Comparison of ENCODE assay signal across 14 mouse cellular contexts in the genomic region with DNA sequence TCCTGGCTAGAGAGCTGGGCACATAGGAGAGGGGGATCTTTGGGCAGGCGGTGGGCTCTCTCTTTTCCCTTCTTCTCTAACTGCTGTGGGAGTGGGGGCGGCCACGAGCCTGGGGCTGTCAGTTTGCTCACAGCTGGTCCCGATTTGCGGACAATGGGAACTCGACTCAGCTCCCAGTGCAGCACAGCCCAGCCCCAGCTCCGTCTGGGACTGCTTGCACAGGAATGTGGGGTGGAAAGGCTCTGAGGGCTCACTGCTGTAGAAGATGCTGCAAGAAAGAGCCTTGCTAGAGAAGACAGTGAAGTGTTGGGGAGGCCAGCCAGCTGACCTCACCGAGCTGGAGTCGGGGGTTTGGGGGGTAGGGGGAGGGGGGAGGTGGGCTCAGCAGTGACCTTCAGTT.
A peak's percentile ranks its signal among the peaks of the same experiment; 100 is the strongest.
DNase-seq lines count a peak whose midpoint lies in the region; ATAC-seq and TF ChIP-seq lines count a peak whose summit lies in the region.
"Had no signal": no experiment of that assay in that cellular context is flagged by ENCODE, and none has a peak within 500 bp of the region (broad histone marks: within the 10 kb centered on the region; RNA-seq: fewer than 3 reads in every experiment).

No protein-coding gene starts in this region.

- no peaks in the 10 kb centered on the region for H3K9me3 ChIP-seq in forebrain, embryonic 11.5 days (ENCODE audit: control insufficient read depth, low read length)
- H3K9me3 ChIP-seq in forebrain, embryonic 16.5 days (ENCODE audit: control insufficient read depth, low read length), result no peaks in the 10 kb centered on the region
- H3K9me3 ChIP-seq in lung, postnatal 0 days (ENCODE audit: low read length), result no peaks in the 10 kb centered on the region
- H3K9me3 ChIP-seq in embryonic facial prominence, embryonic 12.5 days, result no peaks in the 10 kb centered on the region
- no peaks in the 10 kb centered on the region for H3K9me3 ChIP-seq in limb, embryonic 11.5 days (ENCODE audit: control insufficient read depth, low read length)
- H3K9me3 ChIP-seq: limb, embryonic 13.5 days had no signal

- no peak overlapping the region for H3K27ac ChIP-seq in forebrain, embryonic 11.5 days (ENCODE audit: low read depth, low read length)
- H3K27ac ChIP-seq in forebrain, embryonic 16.5 days (ENCODE audit: low read length), result no peak overlapping the region; the same call in 1 of the 2 replicates
- H3K27ac ChIP-seq in lung, postnatal 0 days (ENCODE audit: low read length), result no peak overlapping the region
- peak overlapping the region; percentile 83 for H3K27ac ChIP-seq in embryonic facial prominence, embryonic 12.5 days
- peak overlapping the region; percentile 68; the same call in 1 of the 2 replicates for H3K27ac ChIP-seq in limb, embryonic 11.5 days (replicated peaks; ENCODE audit: low read depth, low read length)
- H3K27ac ChIP-seq: gastrocnemius, adult 2 months; limb, embryonic 13.5 days had no signal

- no peak overlapping the region for H3K4me3 ChIP-seq in forebrain, embryonic 11.5 days (ENCODE audit: low read depth, low read length)
- H3K4me3 ChIP-seq in forebrain, embryonic 16.5 days (replicated peaks; ENCODE audit: low read length), result no peak overlapping the region
- H3K4me3 ChIP-seq in lung, postnatal 0 days (ENCODE audit: low read depth, low read length), result no peak overlapping the region
- no peak overlapping the region for H3K4me3 ChIP-seq in embryonic facial prominence, embryonic 12.5 days
- H3K4me3 ChIP-seq in limb, embryonic 11.5 days (ENCODE audit: low read depth, low read length), result no peak overlapping the region
- H3K4me3 ChIP-seq: gastrocnemius, adult 2 months; limb, embryonic 13.5 days had no signal

- peak; percentile 63 for DNase-seq in forebrain, embryonic 11.5 days (ENCODE audit: low spot score)
- peak; percentile 23 for DNase-seq in lung, postnatal 0 days (ENCODE audit: low spot score)
- DNase-seq in lung, postnatal 14 days, result no peak
- peak; percentile 58 for DNase-seq in limb, embryonic 11.5 days (ENCODE audit: low spot score)
- DNase-seq in spleen, adult 12 weeks (ENCODE audit: low spot score), result no peak
- DNase-seq in kidney, adult 8-10 months, result no peak
- DNase-seq: cerebellum, adult 11-12 months; gastrocnemius, adult 2 months; heart, adult 18-20 months; right cerebral cortex, postnatal 25 days had no signal

- H3K36me3 ChIP-seq in forebrain, embryonic 11.5 days (ENCODE audit: control insufficient read depth, insufficient read depth, low read length), result no peaks in the 10 kb centered on the region
- no peaks in the 10 kb centered on the region for H3K36me3 ChIP-seq in forebrain, embryonic 16.5 days (ENCODE audit: control insufficient read depth, insufficient read depth)
- H3K36me3 ChIP-seq in lung, postnatal 0 days (ENCODE audit: insufficient read depth, low read length), result no peaks in the 10 kb centered on the region
- H3K36me3 ChIP-seq in embryonic facial prominence, embryonic 12.5 days, result no peaks in the 10 kb centered on the region
- no peaks in the 10 kb centered on the region for H3K36me3 ChIP-seq in limb, embryonic 11.5 days (ENCODE audit: control insufficient read depth, insufficient read depth, low read length)
- H3K36me3 ChIP-seq: limb, embryonic 13.5 days had no signal

- WGBS in forebrain, embryonic 11.5 days, result 32% methylated on average over 7 of the region's 9 CpGs
- 31% methylated on average over 6 of the region's 9 CpGs for WGBS in forebrain, embryonic 16.5 days
- 35% methylated on average over 9 of the region's 9 CpGs for WGBS in lung, postnatal 0 days
- WGBS in embryonic facial prominence, embryonic 12.5 days, result 29% methylated on average over 8 of the region's 9 CpGs
- WGBS in limb, embryonic 11.5 days, result 28% methylated on average over 9 of the region's 9 CpGs

- peaks cover 16% of the 10 kb centered on the region; the same call in 1 of the 2 replicates for H3K4me1 ChIP-seq in forebrain, embryonic 11.5 days (replicated peaks; ENCODE audit: control insufficient read depth, insufficient read depth, low read length)
- H3K4me1 ChIP-seq in forebrain, embryonic 16.5 days (replicated peaks; ENCODE audit: control insufficient read depth, insufficient read depth, low read length), result peaks cover 27% of the 10 kb centered on the region
- no peaks in the 10 kb centered on the region for H3K4me1 ChIP-seq in lung, postnatal 0 days (ENCODE audit: insufficient read depth, low read depth, low read length)
- peaks cover 19% of the 10 kb centered on the region for H3K4me1 ChIP-seq in embryonic facial prominence, embryonic 12.5 days
- H3K4me1 ChIP-seq in limb, embryonic 11.5 days (ENCODE audit: control insufficient read depth, insufficient read depth, low read length), result peaks cover 12% of the 10 kb centered on the region; the same call in 1 of the 2 replicates

- no peak for TF ChIP-seq EP300 in lung, postnatal 0 days (IDR thresholded peaks at IDR 0.05)

- peaks cover 2% of the 10 kb centered on the region; the same call in 1 of the 2 replicates for H3K27me3 ChIP-seq in forebrain, embryonic 11.5 days (ENCODE audit: control insufficient read depth, insufficient read depth, low read length)
- no peaks in the 10 kb centered on the region for H3K27me3 ChIP-seq in forebrain, embryonic 16.5 days (replicated peaks; ENCODE audit: control insufficient read depth, insufficient read depth, low read length)
- no peaks in the 10 kb centered on the region for H3K27me3 ChIP-seq in lung, postnatal 0 days (replicated peaks; ENCODE audit: insufficient read depth, low read length)
- H3K27me3 ChIP-seq in embryonic facial prominence, embryonic 12.5 days, result peaks cover 17% of the 10 kb centered on the region
- H3K27me3 ChIP-seq in limb, embryonic 11.5 days (ENCODE audit: control insufficient read depth, insufficient read depth, low read length), result peaks cover 5% of the 10 kb centered on the region

- no peak for ATAC-seq in forebrain, embryonic 11.5 days (replicated peaks; ENCODE audit: low FRiP score)
- ATAC-seq in forebrain, embryonic 16.5 days, result no peak
- no peak for ATAC-seq in lung, postnatal 0 days
- ATAC-seq in embryonic facial prominence, embryonic 12.5 days (ENCODE audit: insufficient number of reproducible peaks, insufficient read depth, low FRiP score, low TSS enrichment), result peak; percentile 61; the same call in 1 of the 2 replicates
- 0 out of 2 replicates have a peak, but pooled peaks have one; percentile 36 for ATAC-seq in limb, embryonic 11.5 days (ENCODE audit: insufficient number of reproducible peaks, low FRiP score, low TSS enrichment, low read depth)
- ATAC-seq: Patski had no signal

- TF ChIP-seq CTCF in lung, postnatal 0 days (IDR thresholded peaks at IDR 0.05), result no peak

- H3K4me2 ChIP-seq in forebrain, embryonic 11.5 days (ENCODE audit: low read depth, low read length, severe bottlenecking), result 0 out of 2 replicates have a peak overlapping the region, but pooled peaks have one; percentile 11
- no peak overlapping the region for H3K4me2 ChIP-seq in forebrain, embryonic 16.5 days (ENCODE audit: low read length)
- H3K4me2 ChIP-seq in lung, postnatal 0 days (replicated peaks; ENCODE audit: low read depth, low read length), result no peak overlapping the region
- H3K4me2 ChIP-seq in embryonic facial prominence, embryonic 12.5 days (replicated peaks), result no peak overlapping the region
- H3K4me2 ChIP-seq in limb, embryonic 11.5 days (ENCODE audit: low read depth, severe bottlenecking), result no peak overlapping the region
- H3K4me2 ChIP-seq: limb, embryonic 13.5 days had no signal

- H3K9ac ChIP-seq in forebrain, embryonic 11.5 days (ENCODE audit: low read length), result no peak overlapping the region
- H3K9ac ChIP-seq in forebrain, embryonic 16.5 days (replicated peaks; ENCODE audit: low read depth, low read length), result no peak overlapping the region
- no peak overlapping the region for H3K9ac ChIP-seq in lung, postnatal 0 days (replicated peaks; ENCODE audit: low read depth)
- no peak overlapping the region for H3K9ac ChIP-seq in embryonic facial prominence, embryonic 12.5 days
- H3K9ac ChIP-seq in limb, embryonic 11.5 days (ENCODE audit: low read length), result no peak overlapping the region
- H3K9ac ChIP-seq: limb, embryonic 13.5 days had no signal

Comparison
In these comparisons a context has a peak if more than half of its experiments do, and no peak if none do; other contexts are left out.
1. DNase-seq: peak in forebrain, embryonic 11.5 days (single experiment), lung, postnatal 0 days (single experiment) and limb, embryonic 11.5 days (single experiment); none in lung, postnatal 14 days (single experiment), spleen, adult 12 weeks (single experiment) and kidney, adult 8-10 months (0 of 2).
2. ATAC-seq: peak in embryonic facial prominence, embryonic 12.5 days (single experiment) and limb, embryonic 11.5 days (single experiment); none in forebrain, embryonic 11.5 days (single experiment), forebrain, embryonic 16.5 days (single experiment) and lung, postnatal 0 days (single experiment).
3. H3K27ac ChIP-seq: peak in embryonic facial prominence, embryonic 12.5 days (single experiment) and limb, embryonic 11.5 days (single experiment); none in forebrain, embryonic 11.5 days (single experiment), forebrain, embryonic 16.5 days (single experiment) and lung, postnatal 0 days (single experiment).